Mouse (Mus musculus) heart, postnatal 10 days (tissue): ENCODE data around the gene Kcnc2. TPM values are rescaled to one million over a fixed set of nuclear protein-coding genes. Genes with fewer than 3 reads are reported as not detected.

Experiments used
- total RNA-seq, 2 experiments: library from RNA; stranded (reverse); gene quantifications; 2 replicates each; pipeline ENCODE4 v1.2.3; 2021

Kcnc2 gene
- total RNA-seq, 2 experiments from 2014 or later, result 0.45 to 0.65 TPM

Other genes with a start within 250 kb of the Kcnc2 start
- gene Glipr1l1, start 210.9 kb upstream of the Kcnc2 start, total RNA-seq, result not detected
- not detected for gene Glipr1l2, start 187.8 kb upstream of the Kcnc2 start, total RNA-seq
- gene Glipr1l3, start 110.8 kb upstream of the Kcnc2 start, total RNA-seq, result not detected
- not detected for gene Caps2, start 107.5 kb upstream of the Kcnc2 start, total RNA-seq